Mouse (Mus musculus): Measurements from ENCODE around the gene Ube2r2. TPM values are rescaled to one million over a fixed set of nuclear protein-coding genes. Genes with fewer than 3 reads are reported as not detected.

Ube2r2 gene
- polyA plus RNA-seq (2021; fragmentation: Nextera tagmentation), result 18.9 and 19.5 TPM in 2 replicates
- long read RNA-seq, experiment 1, transcript Ube2r2-201 (5 exons, 3,600 nt), result major isoform, 15 of 25 reads
- long read RNA-seq, experiment 1, partial matches to known transcripts, result 8 of 25 reads
- long read RNA-seq, experiment 1, other reads (novel, unspliced or antisense), result 1 of 25 reads
- long read RNA-seq, experiment 2, transcript Ube2r2-201 (5 exons, 3,600 nt), result major isoform, 24 of 31 reads
- long read RNA-seq, experiment 2, partial matches to known transcripts, result 0 of 31 reads
- long read RNA-seq, experiment 2, other reads (novel, unspliced or antisense), result 6 of 31 reads

GRCm38 (mm10) chr4:41135711-41136453 lies at the start of gene Ube2r2:
Ube2r2 (plus strand) TSS chr4:41135743.

GRCm38 (mm10) chr4:41097871-41098576 lies 37.5 kb upstream of the Ube2r2 start, which contains the start of gene Aqp3:
Aqp3 (minus strand) TSS chr4:41098183.

GRCm38 (mm10) chr4:41124180-41124951 lies 11.2 kb upstream of the Ube2r2 start, which contains the start of gene Nol6:
Nol6 (minus strand) TSS chr4:41124455.

Other genes starting within 250 kb of the Ube2r2 start
- not detected in 2 replicates for gene Spink4, start 215.7 kb upstream of the Ube2r2 start, polyA plus RNA-seq (2021; fragmentation: Nextera tagmentation)
- 62.8 and 75.0 TPM in 2 replicates for gene Bag1, start 187.4 kb upstream of the Ube2r2 start, polyA plus RNA-seq (2021; fragmentation: Nextera tagmentation)
- gene Chmp5, start 187.3 kb upstream of the Ube2r2 start, polyA plus RNA-seq (2021; fragmentation: Nextera tagmentation), result 146 and 162 TPM in 2 replicates
- gene Nfx1, start 164.8 kb upstream of the Ube2r2 start, polyA plus RNA-seq (2021; fragmentation: Nextera tagmentation), result 25.1 and 25.9 TPM in 2 replicates
- gene Aqp7, start 87.6 kb upstream of the Ube2r2 start, polyA plus RNA-seq (2021; fragmentation: Nextera tagmentation), result not detected in 2 replicates
- gene Aqp3, start 37.6 kb upstream of the Ube2r2 start, polyA plus RNA-seq (2021; fragmentation: Nextera tagmentation), result not detected in 2 replicates
- gene Nol6, start 11.3 kb upstream of the Ube2r2 start, polyA plus RNA-seq (2021; fragmentation: Nextera tagmentation), result 46.6 and 51.3 TPM in 2 replicates
- 16.2 and 17.2 TPM in 2 replicates for gene Ubap2, start 139.4 kb downstream of the Ube2r2 start, polyA plus RNA-seq (2021; fragmentation: Nextera tagmentation)
- gene Dcaf12, start 179.1 kb downstream of the Ube2r2 start, polyA plus RNA-seq (2021; fragmentation: Nextera tagmentation), result 34.8 and 40.0 TPM in 2 replicates
- gene Ubap1, start 213.3 kb downstream of the Ube2r2 start, polyA plus RNA-seq (2021; fragmentation: Nextera tagmentation), result 18.0 and 22.2 TPM in 2 replicates